Mouse (Mus musculus): Measurements from ENCODE around the gene Sidt2.
A peak's percentile ranks its signal among the peaks of the same experiment; 100 is the strongest.

Gene Sidt2

DNA sequence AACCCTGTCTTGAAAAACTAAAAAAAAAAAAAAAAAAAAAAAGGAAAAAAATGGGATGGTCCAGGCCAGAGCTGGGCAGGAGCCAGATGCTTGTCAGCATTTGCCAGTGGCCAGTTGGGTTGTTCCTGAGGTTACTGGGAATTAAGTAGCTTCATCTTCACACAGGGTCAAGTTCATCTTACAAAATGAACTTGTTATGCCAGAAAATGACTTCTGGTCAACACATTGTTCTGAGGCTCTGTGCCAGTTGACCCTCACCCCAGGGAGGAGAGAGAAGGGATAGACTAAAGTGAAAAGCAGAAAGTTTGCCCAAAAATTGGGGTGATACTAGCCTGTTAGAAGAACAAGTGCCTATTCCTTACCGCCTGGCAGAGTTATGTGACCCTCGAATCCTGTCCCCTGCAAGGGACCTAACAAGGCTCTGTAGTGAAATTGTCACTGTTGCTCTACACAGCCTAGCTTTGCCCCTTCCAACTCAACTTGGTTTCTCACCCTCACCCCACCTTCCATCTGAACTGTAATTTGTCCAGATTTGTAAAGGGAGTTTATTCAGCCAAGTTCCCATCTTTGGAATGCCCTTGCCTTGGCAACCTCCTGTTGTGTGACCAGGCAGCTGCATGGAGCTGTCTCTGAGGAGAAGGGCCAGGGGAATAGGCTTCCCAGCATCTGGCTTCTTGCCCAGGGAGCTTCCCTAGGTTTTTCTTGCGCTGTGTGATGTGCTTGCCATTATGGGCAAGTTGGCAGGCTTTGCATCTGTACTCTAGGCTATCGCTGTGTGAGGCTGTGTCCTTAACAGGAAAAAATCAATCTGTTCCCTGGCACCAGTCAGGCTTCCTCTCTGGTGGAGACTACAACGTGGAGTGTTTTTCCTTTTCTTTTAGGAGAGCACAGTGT, 37.8 kb downstream of the Sidt2 start:
- ATAC-seq (ENCODE audit: insufficient number of reproducible peaks, low FRiP score, low TSS enrichment): no peak

- ATAC-seq (ENCODE audit: insufficient number of reproducible peaks, low FRiP score, low TSS enrichment): no peak
Observed at GRCm38 (mm10) chr9:45915659-45916058, 39.4 kb downstream of the Sidt2 start.

DNA sequence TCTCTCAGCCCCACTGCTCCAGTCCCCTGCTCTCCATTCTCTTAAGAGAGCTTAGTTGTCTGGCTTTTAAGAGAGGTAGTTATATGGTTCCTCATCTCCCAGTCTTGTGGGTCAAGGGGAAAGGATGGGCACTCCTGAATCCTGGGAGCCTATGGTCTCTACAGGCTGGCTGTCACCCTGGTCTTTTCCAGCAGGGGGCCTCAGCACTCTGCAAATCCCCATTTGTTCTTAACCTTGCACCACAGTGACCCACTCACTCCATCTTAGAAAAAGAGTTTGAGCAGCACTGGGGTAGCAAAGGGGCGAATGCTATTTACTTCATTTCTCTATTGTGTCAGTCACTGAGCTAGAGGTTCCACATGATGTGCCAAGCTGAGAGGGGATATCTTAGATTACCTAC, 43.4 kb downstream of the Sidt2 start:
- no peak for ATAC-seq (ENCODE audit: insufficient number of reproducible peaks, low FRiP score, low TSS enrichment)

DNA sequence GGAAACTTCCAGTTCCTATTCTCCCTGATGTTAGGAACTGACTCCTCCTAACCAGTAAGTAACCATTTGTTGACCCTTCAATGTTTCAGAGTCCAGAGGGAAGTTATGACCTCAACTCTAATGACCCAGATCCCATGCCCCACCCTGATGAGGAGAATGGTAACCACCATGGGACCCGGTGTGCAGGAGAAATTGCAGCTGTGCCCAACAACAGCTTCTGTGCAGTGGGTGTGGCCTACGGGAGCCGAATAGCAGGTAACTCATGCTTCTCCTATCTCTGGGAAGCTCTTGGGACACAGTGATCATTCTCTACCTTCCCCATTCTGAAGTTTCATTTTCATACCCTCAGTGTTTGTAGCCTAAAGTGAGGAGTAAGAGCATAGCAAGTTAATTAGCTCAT, 44.1 kb downstream of the Sidt2 start:
- no peak for ATAC-seq (ENCODE audit: insufficient number of reproducible peaks, low FRiP score, low TSS enrichment)

DNA sequence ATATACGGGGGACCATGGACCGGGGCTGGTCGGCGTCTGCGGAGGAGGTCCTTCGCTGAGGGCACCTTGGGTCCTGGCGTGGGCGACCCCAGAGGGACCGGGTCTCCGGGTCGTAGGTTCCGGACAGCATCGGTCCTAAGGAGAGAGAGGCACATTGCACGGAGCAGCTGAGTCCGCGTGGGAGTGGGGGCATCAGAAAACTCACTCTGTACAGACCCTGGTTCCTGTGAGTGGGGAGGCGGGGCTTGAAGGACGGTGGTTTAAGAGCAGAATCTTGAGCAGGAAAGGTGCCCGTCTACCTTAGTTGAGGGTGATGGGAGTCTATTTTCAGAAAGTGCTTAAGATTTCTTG, 48.0 kb downstream of the Sidt2 start:
- ATAC-seq (ENCODE audit: insufficient number of reproducible peaks, low FRiP score, low TSS enrichment): peak; percentile 39; the same call in 1 of the 2 replicates

DNA sequence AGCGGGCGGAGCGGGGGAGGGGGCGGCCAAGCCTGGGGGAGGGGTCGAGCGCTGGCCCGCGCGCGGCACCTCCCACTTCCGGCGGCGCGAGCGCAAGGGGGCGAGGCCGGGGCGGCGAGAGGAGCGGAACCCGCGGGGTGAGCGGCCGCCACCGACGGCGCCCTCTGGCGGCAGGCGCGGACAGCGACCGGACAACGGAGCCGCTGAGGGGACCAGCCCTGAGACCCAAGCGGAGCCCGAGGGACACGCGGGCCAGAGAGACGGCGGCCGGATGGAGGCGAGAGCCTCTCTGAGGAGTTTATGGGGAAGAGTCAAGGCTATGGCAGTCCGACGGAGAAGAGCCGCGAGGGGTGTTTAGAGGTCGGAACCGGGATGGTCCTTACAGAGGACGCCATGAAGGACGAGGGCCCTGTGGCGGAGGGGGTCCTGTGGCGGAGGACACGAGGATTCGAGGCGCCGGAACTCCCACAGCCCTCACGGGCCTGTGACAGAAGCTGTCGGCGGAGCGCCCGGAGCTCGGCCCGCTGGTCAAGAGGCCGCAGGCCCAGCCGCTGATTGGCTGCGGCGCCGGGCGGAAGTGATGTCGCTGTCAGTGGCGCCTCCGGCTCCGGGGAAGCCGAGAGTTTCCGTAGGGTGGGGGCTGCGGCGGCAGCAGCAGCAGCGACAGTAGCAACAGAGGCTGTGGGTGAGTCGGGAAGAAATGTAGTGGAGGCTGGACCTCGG, 48.5 kb downstream of the Sidt2 start, which contains the start of the genes Pcsk7 and Rnf214:
Pcsk7 (plus strand) TSS at position 143 of the 723 bp plus-strand sequence.
Rnf214 (minus strand) TSS at position 557 of the 723 bp plus-strand sequence.
- ATAC-seq (ENCODE audit: insufficient number of reproducible peaks, low FRiP score, low TSS enrichment): peak; percentile 88

DNA sequence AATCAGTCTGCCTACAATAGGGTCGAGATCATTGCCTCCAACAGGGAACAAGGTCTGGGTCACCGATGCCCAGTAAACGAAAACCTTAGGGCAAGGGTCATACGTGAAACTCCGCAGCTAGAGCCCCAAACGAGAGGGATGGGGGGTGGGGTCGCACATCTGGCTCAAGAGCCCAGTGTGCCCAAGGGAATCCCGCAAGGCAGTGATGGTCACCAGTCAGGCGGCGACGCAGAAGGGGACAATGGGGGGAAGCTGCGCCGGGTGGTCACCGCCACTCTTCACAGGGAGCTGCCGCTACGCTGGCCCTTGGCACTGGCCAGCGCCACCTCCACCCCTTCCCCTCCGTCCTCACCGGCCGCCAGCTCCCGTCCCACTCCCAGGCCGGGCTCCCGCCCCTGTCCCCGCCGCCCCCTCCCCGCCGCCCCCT, 49.2 kb downstream of the Sidt2 start:
- ATAC-seq (ENCODE audit: insufficient number of reproducible peaks, low FRiP score, low TSS enrichment): no peak

- no peak for ATAC-seq (ENCODE audit: insufficient number of reproducible peaks, low FRiP score, low TSS enrichment)
Observed at GRCm38 (mm10) chr9:45905196-45905595, 49.9 kb downstream of the Sidt2 start.

GRCm38 (mm10) chr9:45893681-45894080, 61.4 kb downstream of the Sidt2 start:
- ATAC-seq (ENCODE audit: insufficient number of reproducible peaks, low FRiP score, low TSS enrichment): no peak

Data from cerebellum, adult (tissue).